Mouse (Mus musculus) lung, postnatal 4 days (tissue): Measurements from ENCODE around the gene Ccdc173.
A peak's percentile ranks its signal among the peaks of the same experiment; 100 is the strongest.

Source experiments
- DNase-seq, 2 experiments: peaks; one replicate each; pipeline ENCODE4 v3.0.0; 2021

The Ccdc173 gene

DNA sequence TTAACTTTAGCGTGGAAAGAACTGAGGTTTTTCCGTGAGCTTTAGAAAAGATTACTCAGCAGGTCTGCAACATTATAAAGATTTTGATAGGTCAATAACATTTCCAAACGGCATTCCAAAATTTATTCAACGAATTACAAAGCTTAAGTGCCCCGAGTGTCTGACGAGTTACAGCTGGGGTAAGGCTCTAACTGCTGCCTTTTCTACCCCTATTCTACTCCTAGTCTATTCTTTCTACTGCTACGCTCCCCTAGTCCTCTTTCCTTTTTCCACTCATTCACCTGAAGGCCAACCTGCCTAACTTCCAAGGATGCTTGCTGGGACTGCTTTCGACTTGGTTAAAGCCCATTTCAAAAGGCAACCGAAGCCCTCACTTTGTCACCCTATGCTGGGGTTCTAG is 401 bp downstream of the Ccdc173 start:
- DNase-seq: no peak

- peak in 1 of 2 experiments; percentile 16 for DNase-seq
Observed at GRCm38 (mm10) chr2:69778836-69779177, 10.6 kb downstream of the Ccdc173 start.

GRCm38 (mm10) chr2:69777985-69778835 is 11.2 kb downstream of the Ccdc173 start:
- DNase-seq: no peak

- DNase-seq: no peak
Observed at GRCm38 (mm10) chr2:69773331-69773730, 16.0 kb downstream of the Ccdc173 start.

DNA sequence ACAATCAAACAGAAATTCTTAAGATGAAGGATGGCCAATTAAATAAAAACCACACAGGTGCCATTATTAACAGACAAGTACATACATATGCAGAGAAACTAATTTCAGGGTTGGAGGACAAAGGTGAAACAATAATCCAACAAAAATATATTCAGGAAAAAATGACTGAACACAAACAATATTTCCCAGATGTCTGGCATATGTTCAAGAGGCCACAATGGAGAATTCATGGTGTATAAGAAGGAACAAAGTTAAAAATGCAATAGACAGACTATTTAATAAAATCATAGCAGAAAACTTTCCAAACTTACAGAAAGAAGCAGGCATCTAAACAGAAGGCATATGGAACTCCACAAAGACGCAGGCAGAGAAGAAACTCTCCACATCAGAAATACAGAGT is 24.7 kb downstream of the Ccdc173 start:
- no peak for DNase-seq

- no peak for DNase-seq
Observed at GRCm38 (mm10) chr2:69763340-69763739, 26.0 kb downstream of the Ccdc173 start.

DNA sequence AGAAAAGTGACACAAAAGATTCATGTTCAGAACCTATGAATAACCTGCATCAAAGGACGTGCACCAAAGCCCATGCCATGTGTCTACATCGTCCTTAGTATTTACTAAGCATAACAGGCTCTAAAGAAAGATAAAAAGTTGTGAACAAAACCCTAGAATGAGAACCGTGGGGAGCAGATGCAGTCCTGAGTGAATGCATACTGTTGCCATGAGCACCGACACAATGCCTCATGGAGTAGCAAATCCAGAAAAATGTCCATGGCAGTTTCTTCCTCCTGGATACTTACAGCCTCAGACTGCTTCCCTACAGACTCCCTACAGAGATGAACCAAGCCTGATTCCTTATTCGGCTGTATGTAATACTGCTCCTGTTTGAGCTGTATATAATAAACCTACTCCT is 28.4 kb downstream of the Ccdc173 start:
- DNase-seq: no peak

DNA sequence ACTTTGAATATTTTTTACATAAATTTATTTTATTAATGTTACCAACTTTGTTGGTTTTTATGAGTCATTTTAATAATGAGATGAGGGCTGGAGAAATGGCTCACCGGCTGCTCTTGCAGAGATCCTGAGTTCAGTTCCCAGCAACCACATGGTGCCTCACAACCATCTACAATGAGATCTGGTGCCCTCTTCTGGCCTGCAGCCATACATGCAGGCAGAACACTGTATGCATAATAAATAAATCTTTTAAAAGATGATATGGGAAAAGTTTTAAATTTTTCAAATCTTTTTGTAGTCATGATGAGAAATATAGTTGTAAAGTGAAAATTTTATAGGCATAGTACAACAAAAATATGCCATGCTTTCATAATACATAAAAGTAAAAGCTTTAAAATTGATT is 44.3 kb downstream of the Ccdc173 start:
- no peak for DNase-seq

- DNase-seq: no peak
Observed at GRCm38 (mm10) chr2:69723519-69723825, 65.9 kb downstream of the Ccdc173 start.

DNA sequence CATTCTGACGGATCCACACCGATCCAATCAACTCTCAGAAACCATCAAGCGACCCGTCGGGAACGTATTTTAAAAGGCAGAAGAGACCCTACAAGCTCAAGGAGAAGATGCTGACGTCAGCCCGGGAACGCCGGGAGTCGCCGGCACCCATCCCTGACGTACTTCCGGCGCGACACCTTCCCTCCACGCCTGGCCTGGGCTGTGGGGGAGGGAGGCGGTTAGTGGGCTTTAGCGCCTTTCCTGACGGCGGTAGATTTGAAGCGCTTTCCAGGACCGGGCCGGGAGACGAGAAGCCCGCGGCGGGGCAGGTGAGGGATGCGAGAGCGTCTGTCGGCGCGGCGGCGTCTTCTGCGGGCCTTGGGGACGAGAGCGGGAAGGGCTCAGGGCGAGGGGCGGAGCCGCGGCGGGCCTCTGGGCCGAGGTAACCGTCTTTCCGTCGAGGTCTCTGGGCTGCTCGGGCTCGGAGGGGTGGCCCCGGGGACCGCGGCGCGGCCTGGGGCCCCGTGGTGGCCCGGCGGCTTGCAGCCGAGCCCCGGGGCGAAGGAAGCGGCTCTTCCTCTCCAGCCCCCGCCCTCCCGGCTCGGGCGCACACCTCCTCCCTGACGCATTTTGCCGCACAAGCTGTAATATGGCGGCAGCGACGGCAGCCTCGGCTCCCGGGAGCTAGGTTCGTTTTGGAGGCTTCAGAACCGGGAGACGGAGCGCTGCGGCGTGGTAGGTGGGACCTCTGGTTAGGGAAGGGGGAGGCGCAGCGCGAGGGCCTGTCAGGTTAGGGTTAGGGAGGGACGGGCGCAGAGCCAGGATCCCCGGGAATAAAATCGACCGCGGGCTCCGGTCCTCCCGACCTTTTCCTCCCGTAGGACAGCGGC is 66.5 kb downstream of the Ccdc173 start:
- peak; percentile 93 to 94 for DNase-seq

DNA sequence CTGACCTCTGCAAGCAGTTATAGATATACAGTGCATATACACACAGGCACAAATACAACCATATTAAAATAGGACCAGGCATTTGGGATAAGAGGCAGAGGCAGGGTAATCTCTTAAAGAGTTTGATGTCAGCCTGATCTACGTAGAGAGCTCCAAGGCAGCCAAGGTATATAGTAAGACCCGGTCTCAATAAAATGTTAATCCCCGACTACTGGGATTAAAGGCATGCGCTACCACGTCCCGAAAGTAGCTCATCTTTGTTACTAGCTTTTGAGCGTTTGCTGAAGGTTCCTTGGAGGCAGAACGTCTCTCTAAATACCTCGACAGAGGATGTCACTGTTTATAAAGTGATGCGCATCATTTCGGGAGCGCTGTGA is 67.1 kb downstream of the Ccdc173 start, which contains the start of gene Ppig:
Ppig (plus strand) TSS at position 273 of the 377 bp plus-strand sequence.
- DNase-seq: no peak

DNA sequence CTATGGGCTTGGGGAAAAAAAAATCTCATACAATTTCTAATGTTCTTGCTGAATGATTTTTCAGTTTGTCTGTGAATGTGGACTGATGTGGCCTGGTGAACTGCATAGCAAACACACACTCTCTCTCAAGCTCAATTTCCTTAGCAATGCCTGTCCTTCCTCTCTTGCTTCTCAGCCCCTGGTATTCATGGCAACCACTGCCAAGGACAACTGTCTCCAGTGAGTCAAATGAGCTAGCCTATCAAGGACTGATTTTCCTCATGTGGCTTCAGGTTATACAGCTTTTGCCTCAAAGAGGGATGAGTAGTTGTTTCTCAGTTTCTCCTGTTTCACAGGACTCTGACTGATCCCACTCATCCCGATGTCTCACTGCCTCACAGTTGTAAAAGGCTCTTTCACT is 70.3 kb downstream of the Ccdc173 start:
- DNase-seq: no peak

- no peak for DNase-seq
Observed at GRCm38 (mm10) chr2:69716483-69716882, 72.9 kb downstream of the Ccdc173 start.

DNA sequence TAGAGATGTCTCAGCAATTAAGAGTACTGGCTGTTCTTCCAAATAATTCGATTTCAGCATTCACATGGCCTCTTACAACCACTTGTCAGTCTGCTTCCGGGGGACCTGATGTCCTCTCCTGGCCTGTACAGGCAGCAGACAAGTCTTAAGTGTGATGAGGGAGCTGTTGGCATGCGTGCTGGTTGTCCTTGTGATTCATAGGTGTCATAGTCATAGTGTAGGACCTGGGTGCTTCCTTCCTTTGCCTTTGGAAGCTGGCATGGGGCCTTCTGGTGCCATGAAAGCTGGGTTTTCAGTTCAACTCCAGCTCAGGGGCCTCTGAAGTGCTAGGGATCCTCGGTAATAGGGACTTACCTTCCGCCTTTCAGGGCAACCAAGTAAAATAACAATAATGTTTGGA is 75.2 kb downstream of the Ccdc173 start:
- no peak for DNase-seq

- DNase-seq: no peak
Observed at GRCm38 (mm10) chr2:69713626-69714014, 75.8 kb downstream of the Ccdc173 start.

- peak; percentile 87 to 89 for DNase-seq
Observed at GRCm38 (mm10) chr2:69712981-69713625, 76.3 kb downstream of the Ccdc173 start, which contains the start of gene Fastkd1. Fastkd1 (minus strand) TSS chr2:69713516.

- DNase-seq: no peak
Observed at GRCm38 (mm10) chr2:69712171-69712570, 77.2 kb downstream of the Ccdc173 start.
